Mouse (Mus musculus) spleen, adult 2 months (tissue): Measurements from ENCODE around the gene Cd2ap. TPM values are rescaled to one million over a fixed set of nuclear protein-coding genes. Genes with fewer than 3 reads are reported as not detected.

Experiments
- DNase-seq, 2 experiments: peaks; one replicate each; pipeline versions ENCODE4 v3.0.0 to v3.0.0-alpha.2; 2012 to 2021; ENCODE audit warnings: low spot score in 2 of 2, low read depth in 1 of 2
- H3K27ac ChIP-seq: fragments of 200-500 bp; 2 replicates; pipeline ENCODE4 v1.5.1; 2012; ENCODE audit warnings: low read length, inconsistent platforms; ENCODE audit not compliant: insufficient read depth
- H3K27me3 ChIP-seq: fragments of 200-500 bp; 2 replicates; pipeline ENCODE4 v1.6.1; 2012; ENCODE audit warnings: mild to moderate bottlenecking, moderate library complexity, low read length, inconsistent platforms; ENCODE audit not compliant: control insufficient read depth, insufficient read depth
- H3K36me3 ChIP-seq: fragments of 200-500 bp; 2 replicates; pipeline ENCODE4 v1.6.1; 2012; ENCODE audit warnings: mild to moderate bottlenecking, low read length, inconsistent platforms; ENCODE audit not compliant: control insufficient read depth, insufficient read depth
- H3K4me1 ChIP-seq: fragments of 200-500 bp; 2 replicates; pipeline ENCODE4 v1.6.1; 2011; ENCODE audit warnings: inconsistent platforms; ENCODE audit not compliant: control insufficient read depth, insufficient read depth, insufficient read length
- H3K4me3 ChIP-seq: fragments of 200-500 bp; 2 replicates; pipeline ENCODE4 v1.5.1; 2011; ENCODE audit warnings: mild to moderate bottlenecking, inconsistent platforms; ENCODE audit not compliant: insufficient read depth, insufficient read length; ENCODE audit errors: extremely low read depth
- CTCF ChIP-seq: fragments of 200-500 bp; IDR thresholded peaks from 2 replicates; pipeline ENCODE4 v1.5.1; 2011; ENCODE audit warnings: mild to moderate bottlenecking, inconsistent platforms; ENCODE audit not compliant: insufficient read depth, insufficient read length, insufficient replicate concordance; ENCODE audit errors: extremely low read depth
- POLR2A ChIP-seq: fragments of 200-500 bp; IDR thresholded peaks from 2 replicates; pipeline ENCODE4 v1.6.1; 2011; ENCODE audit warnings: low read depth, low read length, inconsistent platforms
- WGBS: fragments of 180-500 bp; shearing (Covaris S2); methylation state at CpG from one replicate; pipeline ENCODE4 v1.1.7; 2018; 5-methylcytosine and 5-hydroxymethylcytosine counted together
- polyA plus RNA-seq: library from polyadenylated mRNA; depleted of rRNA; stranded (reverse); fragments of >200 nt; gene quantifications from 2 replicates; pipeline ENCODE4 v1.2.3, GENCODE M21; 2012

Gene Cd2ap
- polyA plus RNA-seq, 1 experiment: 8.9 TPM

DNA sequence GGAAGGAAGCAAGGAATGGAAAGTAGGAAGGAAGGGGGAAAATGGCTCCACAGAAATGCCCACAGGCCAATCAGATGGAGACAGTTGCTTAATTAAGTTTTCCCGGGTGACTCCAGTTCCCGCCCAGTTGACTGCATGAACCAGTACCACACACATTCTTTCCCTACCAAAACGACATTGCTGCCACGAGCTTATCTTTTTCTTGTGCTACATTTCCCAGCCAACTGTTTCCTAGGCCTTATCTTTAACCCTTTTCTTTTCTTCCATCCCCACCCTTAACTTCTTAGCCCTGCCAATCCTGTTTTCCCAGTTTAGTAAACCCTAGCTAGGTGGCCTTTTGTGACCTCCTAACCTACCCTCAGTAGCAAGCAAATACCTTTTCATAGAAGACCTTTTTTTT, 7.9 kb upstream of the Cd2ap start:
- Histone ChIP-seq H3K27me3 (no peaks in the 10 kb centered on the region), H3K4me1 (peaks cover 13% of the 10 kb centered on the region; the same call in 1 of the 2 replicates), H3K36me3 (no peaks in the 10 kb centered on the region), H3K27ac (no peak overlapping the region), H3K4me3 (no peak overlapping the region)
- DNase-seq: no peak
- TF ChIP-seq POLR2A (no peak), CTCF (no peak)
- 72% methylated on average over 4 of the region's 4 CpGs for WGBS

- TF ChIP-seq CTCF: no peak
- TF ChIP-seq POLR2A: no peak
- peak in 1 of 2 experiments; percentile 19 for DNase-seq
- H3K4me3 ChIP-seq: no peak overlapping the region
- no peaks in the 10 kb centered on the region for H3K27me3 ChIP-seq
- peaks cover 13% of the 10 kb centered on the region; the same call in 1 of the 2 replicates for H3K4me1 ChIP-seq
- no peak overlapping the region; the same call in 1 of the 2 replicates for H3K27ac ChIP-seq
- H3K36me3 ChIP-seq: no peaks in the 10 kb centered on the region
- 70% methylated on average over 8 of the region's 8 CpGs for WGBS
Measured at GRCm38 (mm10) chr17:42883769-42884168, 7.3 kb upstream of the Cd2ap start.

DNA sequence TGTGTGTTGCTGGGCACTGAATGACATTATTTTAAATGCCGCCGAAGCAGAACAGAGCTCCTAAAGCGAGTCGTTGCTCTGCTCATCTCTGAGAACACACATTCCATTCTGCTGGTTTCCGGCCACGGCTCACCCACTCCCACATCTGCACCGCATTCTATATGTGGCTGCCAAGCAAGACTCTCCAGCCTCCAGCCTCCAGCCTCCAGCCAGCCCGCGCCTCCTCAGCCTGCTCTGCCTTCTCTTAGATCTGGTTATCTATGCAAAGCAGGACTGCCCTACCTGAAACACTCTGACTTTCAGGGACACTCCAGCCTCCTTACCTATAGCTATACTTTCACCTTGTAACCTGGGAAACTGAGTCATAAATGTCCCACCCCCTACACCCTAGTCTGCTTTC, 6.8 kb upstream of the Cd2ap start:
- no peak for DNase-seq

GRCm38 (mm10) chr17:42882873-42883272, 6.4 kb upstream of the Cd2ap start:
- peaks cover 10% of the 10 kb centered on the region; the same call in 1 of the 2 replicates for H3K4me1 ChIP-seq
- TF ChIP-seq CTCF (no peak), POLR2A (no peak)
- 76% methylated on average over 1 of the region's 1 CpGs for WGBS
- no peak overlapping the region for H3K4me3 ChIP-seq
- DNase-seq: no peak
- H3K36me3 ChIP-seq: no peaks in the 10 kb centered on the region
- H3K27ac ChIP-seq: peak overlapping the region; percentile 11; the same call in 1 of the 2 replicates
- H3K27me3 ChIP-seq: no peaks in the 10 kb centered on the region

More for the DNA sequence above, 6.8 kb upstream of the Cd2ap start:
- TF ChIP-seq POLR2A: no peak
- TF ChIP-seq CTCF: no peak
- Histone ChIP-seq H3K4me3 (no peak overlapping the region), H3K36me3 (no peaks in the 10 kb centered on the region), H3K27ac (peak overlapping the region; percentile 11), H3K27me3 (no peaks in the 10 kb centered on the region), H3K4me1 (peaks cover 10% of the 10 kb centered on the region; the same call in 1 of the 2 replicates)
- WGBS: 55% methylated on average over 9 of the region's 9 CpGs

GRCm38 (mm10) chr17:42876904-42877425, 500 bp upstream of the Cd2ap start:
- Histone ChIP-seq H3K27ac (peak overlapping the region; percentile 96), H3K36me3 (no peaks in the 10 kb centered on the region), H3K4me3 (peak overlapping the region; percentile 80), H3K27me3 (no peaks in the 10 kb centered on the region), H3K4me1 (peaks cover 2% of the 10 kb centered on the region; the same call in 1 of the 2 replicates)
- 14% methylated on average over 13 of the region's 13 CpGs for WGBS
- TF ChIP-seq CTCF: no peak
- no peak for TF ChIP-seq POLR2A
- no peak for DNase-seq

DNA sequence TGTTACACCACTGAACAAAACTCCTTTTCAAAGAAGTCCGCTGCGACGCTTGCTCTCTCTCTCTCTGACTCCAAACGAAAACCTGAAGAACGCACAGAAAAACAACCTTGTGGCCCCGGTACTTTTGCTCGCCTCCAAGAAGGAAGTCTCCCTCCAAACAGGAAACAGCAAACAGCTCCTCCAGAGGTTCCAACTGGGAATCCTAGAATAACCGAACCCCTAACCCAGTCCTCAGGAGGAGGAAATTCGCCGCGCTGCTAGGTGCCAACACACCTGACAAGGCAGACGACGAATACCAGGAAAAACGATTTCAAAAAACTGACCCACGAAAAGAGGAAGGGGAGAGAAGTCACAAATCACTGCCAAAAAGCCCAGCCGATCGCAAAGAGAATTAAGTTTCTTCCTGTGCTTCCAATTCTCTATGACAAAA, 879 bp downstream of the Cd2ap start:
- H3K4me1 ChIP-seq: peaks cover 2% of the 10 kb centered on the region; the same call in 1 of the 2 replicates
- no peaks in the 10 kb centered on the region for H3K36me3 ChIP-seq
- H3K27ac ChIP-seq: peak overlapping the region; percentile 96
- peak in 1 of 2 experiments; percentile 24 for DNase-seq
- TF ChIP-seq CTCF (no peak), POLR2A (no peak)
- under 1% methylated on average over 17 of the region's 17 CpGs for WGBS
- H3K27me3 ChIP-seq: no peaks in the 10 kb centered on the region
- peak overlapping the region; percentile 80 for H3K4me3 ChIP-seq

DNA sequence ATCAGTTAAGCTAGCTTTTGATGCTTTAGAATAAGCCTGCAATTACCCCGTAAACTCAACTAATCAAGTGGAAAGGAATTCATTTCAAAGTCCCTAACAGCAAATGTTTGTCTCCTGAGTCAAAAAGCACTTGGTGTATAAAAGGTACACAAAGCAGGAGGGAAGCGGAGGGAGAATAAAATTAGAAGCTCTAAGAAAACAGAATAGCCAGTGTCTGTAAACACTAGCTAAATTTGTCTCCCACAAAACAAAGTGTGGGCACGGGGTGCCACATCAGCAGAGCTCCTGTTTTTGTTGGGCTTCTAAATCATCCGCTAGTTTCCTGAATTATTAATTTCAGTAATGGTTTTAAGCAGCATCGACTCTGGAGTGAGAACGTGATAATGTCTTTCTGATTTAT, 1.4 kb downstream of the Cd2ap start:
- peak overlapping the region; percentile 30 for H3K4me3 ChIP-seq
- TF ChIP-seq POLR2A: no peak
- no peak for TF ChIP-seq CTCF
- no peaks in the 10 kb centered on the region for H3K27me3 ChIP-seq
- peaks cover 2% of the 10 kb centered on the region; the same call in 1 of the 2 replicates for H3K4me1 ChIP-seq
- WGBS: 31% methylated on average over 6 of the region's 6 CpGs
- no peak for DNase-seq
- H3K27ac ChIP-seq: peak overlapping the region; percentile 15; the same call in 1 of the 2 replicates
- H3K36me3 ChIP-seq: no peaks in the 10 kb centered on the region
